ENCODE assay signal across 8 mouse cellular contexts in the genomic region with DNA sequence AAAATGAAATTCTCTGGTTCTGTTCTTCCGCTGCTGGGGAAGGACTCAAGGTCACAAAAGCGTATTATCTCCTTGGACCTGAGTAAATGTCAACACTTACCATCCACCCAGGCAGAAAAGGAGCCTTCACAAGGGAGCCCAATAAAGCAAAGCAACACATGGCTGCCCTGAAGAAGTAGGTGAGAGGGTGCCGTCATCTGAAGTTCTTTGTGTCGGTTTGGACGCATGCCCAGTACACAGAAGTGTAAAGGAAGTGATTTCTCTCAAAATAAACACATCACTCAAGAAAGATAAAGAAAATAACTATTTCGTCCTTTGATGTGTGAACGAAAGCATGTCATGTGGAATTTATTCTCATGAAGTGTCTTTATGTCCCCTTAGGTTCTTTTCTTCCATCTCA.
DNase-seq lines count a peak whose midpoint lies in the region; ATAC-seq and TF ChIP-seq lines count a peak whose summit lies in the region.

No protein-coding gene starts in this region.

- H3K27ac ChIP-seq in forebrain, embryonic 15.5 days (replicated peaks), result no peak overlapping the region
- H3K27ac ChIP-seq in forebrain, embryonic 12.5 days, result no peak overlapping the region
- H3K27ac ChIP-seq in heart, embryonic 13.5 days (replicated peaks), result 0 out of 2 replicates have a peak overlapping the region, but pooled peaks have one; percentile 20
- H3K27ac ChIP-seq in liver, postnatal 0 days (ENCODE audit: low read depth), result no peak overlapping the region

- no peak for TF ChIP-seq EP300 in liver, postnatal 0 days (IDR thresholded peaks at IDR 0.05; ENCODE audit: low read depth)

- peak; percentile 1 for DNase-seq in ovary, adult 18-20 months (ENCODE audit: low spot score)
- no peak for DNase-seq in ovary, postnatal 14 days (ENCODE audit: low spot score)
- peak; percentile 46 for DNase-seq in lung, postnatal 10 days
- no peak for DNase-seq in liver, postnatal 0 days
- DNase-seq in frontal cortex, postnatal 36 days (ENCODE audit: low spot score in 2 of 2), result no peak

- H3K9ac ChIP-seq in forebrain, embryonic 15.5 days (replicated peaks), result no peak overlapping the region
- no peak overlapping the region for H3K9ac ChIP-seq in forebrain, embryonic 12.5 days
- H3K9ac ChIP-seq in heart, embryonic 13.5 days, result no peak overlapping the region
- H3K9ac ChIP-seq in liver, postnatal 0 days (replicated peaks), result no peak overlapping the region

- no peak overlapping the region for H3K4me3 ChIP-seq in forebrain, embryonic 15.5 days
- H3K4me3 ChIP-seq in forebrain, embryonic 12.5 days (replicated peaks), result no peak overlapping the region
- H3K4me3 ChIP-seq in heart, embryonic 13.5 days, result no peak overlapping the region
- H3K4me3 ChIP-seq in liver, postnatal 0 days (ENCODE audit: low read depth, low read length), result no peak overlapping the region

- 0 out of 2 replicates have a peak, but pooled peaks cover 3% of the 10 kb centered on the region for H3K4me1 ChIP-seq in forebrain, embryonic 15.5 days
- H3K4me1 ChIP-seq in forebrain, embryonic 12.5 days, result no peaks in the 10 kb centered on the region
- peaks cover 9% of the 10 kb centered on the region for H3K4me1 ChIP-seq in heart, embryonic 13.5 days
- no peaks in the 10 kb centered on the region for H3K4me1 ChIP-seq in liver, postnatal 0 days (ENCODE audit: insufficient read depth)

- H3K9me3 ChIP-seq in forebrain, embryonic 15.5 days, result no peaks in the 10 kb centered on the region
- H3K9me3 ChIP-seq in forebrain, embryonic 12.5 days, result no peaks in the 10 kb centered on the region
- no peaks in the 10 kb centered on the region for H3K9me3 ChIP-seq in heart, embryonic 13.5 days
- no peaks in the 10 kb centered on the region for H3K9me3 ChIP-seq in liver, postnatal 0 days (ENCODE audit: low read length)

- H3K27me3 ChIP-seq in forebrain, embryonic 15.5 days, result no peaks in the 10 kb centered on the region
- no peaks in the 10 kb centered on the region for H3K27me3 ChIP-seq in forebrain, embryonic 12.5 days
- no peaks in the 10 kb centered on the region for H3K27me3 ChIP-seq in heart, embryonic 13.5 days (replicated peaks)
- no peaks in the 10 kb centered on the region for H3K27me3 ChIP-seq in liver, postnatal 0 days (ENCODE audit: insufficient read depth, low read length)

- no peak for TF ChIP-seq CTCF in liver, postnatal 0 days (IDR thresholded peaks at IDR 0.05; ENCODE audit: low read depth)

- peak; percentile 70 for ATAC-seq in forebrain, embryonic 15.5 days (replicated peaks)
- no peak for ATAC-seq in forebrain, embryonic 12.5 days (ENCODE audit: low FRiP score)
- no peak for ATAC-seq in heart, embryonic 13.5 days (ENCODE audit: extremely low read depth, insufficient number of reproducible peaks, low FRiP score, low TSS enrichment)
- ATAC-seq in liver, postnatal 0 days, result no peak

- WGBS in forebrain, embryonic 15.5 days, result 47% methylated on average over 7 of the region's 7 CpGs
- WGBS in forebrain, embryonic 12.5 days, result 75% methylated on average over 7 of the region's 7 CpGs
- 16% methylated on average over 7 of the region's 7 CpGs for WGBS in heart, embryonic 13.5 days
- WGBS in liver, postnatal 0 days (ENCODE audit: insufficient replicate concordance), result 79% methylated on average over 7 of the region's 7 CpGs

- no peaks in the 10 kb centered on the region for H3K36me3 ChIP-seq in forebrain, embryonic 15.5 days
- no peaks in the 10 kb centered on the region for H3K36me3 ChIP-seq in forebrain, embryonic 12.5 days (replicated peaks)
- H3K36me3 ChIP-seq in heart, embryonic 13.5 days, result no peaks in the 10 kb centered on the region
- H3K36me3 ChIP-seq in liver, postnatal 0 days (replicated peaks; ENCODE audit: insufficient read depth, low read length), result no peaks in the 10 kb centered on the region

- no peak overlapping the region for H3K4me2 ChIP-seq in forebrain, embryonic 15.5 days (replicated peaks)
- no peak overlapping the region for H3K4me2 ChIP-seq in forebrain, embryonic 12.5 days
- peak overlapping the region; percentile 18; the same call in 1 of the 2 replicates for H3K4me2 ChIP-seq in heart, embryonic 13.5 days
- H3K4me2 ChIP-seq in liver, postnatal 0 days (ENCODE audit: low read depth, low read length), result no peak overlapping the region

Comparison
In these comparisons a context has a peak if more than half of its experiments do, and no peak if none do; other contexts are left out.
1. DNase-seq: peak in ovary, adult 18-20 months (single experiment) and lung, postnatal 10 days (single experiment); none in ovary, postnatal 14 days (single experiment), liver, postnatal 0 days (single experiment) and frontal cortex, postnatal 36 days (0 of 2).